Mouse (Mus musculus): ENCODE data around the gene Vmn1r54.
"Not testable (repeated sequence)": the region's sequence is repeated elsewhere in the genome, so short reads cannot be mapped to it uniquely, and the experiment has no call there.

The Vmn1r54 gene

DNA sequence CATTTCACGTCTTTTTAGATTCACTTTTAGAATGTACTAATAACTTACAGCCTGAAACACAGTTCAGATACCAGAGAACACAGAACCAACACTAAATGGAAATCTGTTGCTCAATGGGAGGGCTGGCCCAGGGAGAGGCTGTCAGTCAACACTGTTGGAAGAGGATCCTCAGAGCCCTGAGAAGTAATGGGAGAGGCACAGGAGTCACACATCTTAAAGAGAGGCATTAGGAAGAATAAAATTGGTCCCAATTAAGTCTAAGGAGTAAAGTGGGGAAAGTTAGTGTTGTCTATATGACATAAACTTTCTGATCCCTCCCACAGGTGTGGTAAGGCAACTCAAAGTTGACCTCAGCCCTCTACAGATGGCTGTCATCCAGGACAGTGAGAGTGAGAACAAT is at the start of gene Vmn1r54:
Vmn1r54 (plus strand) TSS at position 301 of the 400 bp plus-strand sequence.
- DNase-seq: no peak

DNA sequence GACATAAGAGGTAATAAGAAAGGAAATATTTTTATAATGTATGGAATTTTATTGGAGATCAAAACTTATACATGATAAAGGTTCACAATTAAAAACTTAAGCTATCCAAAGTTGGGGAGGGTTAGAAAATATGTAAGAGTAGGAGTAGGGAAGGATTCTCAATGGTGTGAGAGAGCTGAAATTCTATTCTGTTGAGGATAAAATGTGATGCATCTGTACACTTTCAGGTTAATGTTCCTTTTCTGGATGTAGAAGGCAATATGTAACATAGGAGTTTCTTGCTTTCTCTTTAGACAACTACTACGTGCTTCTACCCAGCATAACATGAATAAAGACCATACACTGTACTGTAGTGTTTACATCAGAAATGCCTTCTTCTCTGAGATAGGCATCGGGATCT is 43.6 kb upstream of the Vmn1r54 start, which contains the start of gene V1ra8:
V1ra8 (plus strand) TSS at position 301 of the 400 bp plus-strand sequence.
- not testable (repeated sequence) for DNase-seq

DNA sequence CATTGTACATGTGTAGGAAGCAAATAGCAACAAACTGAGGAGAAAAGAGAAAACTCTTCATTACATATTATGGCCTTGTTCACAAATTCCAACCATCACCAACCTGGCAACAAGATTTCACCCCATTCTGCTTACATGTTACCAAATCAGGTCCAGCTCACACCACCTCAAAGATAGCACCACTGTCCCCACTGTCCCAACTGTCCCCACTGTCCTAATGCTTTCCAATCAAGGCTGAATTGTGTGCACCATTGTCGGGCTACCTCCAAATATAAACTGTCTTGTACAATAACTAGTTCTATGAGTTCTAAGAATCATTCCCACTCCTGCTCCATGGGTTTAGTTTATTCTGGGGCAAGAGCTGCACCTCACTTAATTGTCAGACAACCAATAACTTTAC is 21.8 kb upstream of the Vmn1r54 start, which contains the start of gene Vmn1r53:
Vmn1r53 (minus strand) TSS at position 101 of the 400 bp plus-strand sequence.
- no peak for DNase-seq

DNA sequence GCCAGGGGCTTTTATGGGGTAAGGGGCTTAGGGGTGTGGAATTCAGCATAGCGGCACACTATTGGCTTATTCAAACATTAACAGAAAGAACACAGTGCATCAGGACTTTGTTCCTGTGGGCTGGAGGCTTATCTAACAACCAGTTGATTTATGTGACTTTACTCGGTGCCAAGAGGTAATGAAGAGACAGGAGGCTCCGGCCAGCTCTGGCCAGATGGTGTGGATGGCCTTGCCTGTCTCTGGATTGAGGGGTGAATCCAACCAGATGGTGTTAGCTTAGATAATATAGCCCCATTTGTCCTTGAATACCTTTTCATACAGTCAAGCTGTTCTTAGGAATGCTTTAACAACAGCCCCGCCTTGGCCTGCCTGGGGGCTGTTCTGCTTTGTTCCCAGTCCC is 14.0 kb upstream of the Vmn1r54 start:
- not testable (repeated sequence) for DNase-seq

DNA sequence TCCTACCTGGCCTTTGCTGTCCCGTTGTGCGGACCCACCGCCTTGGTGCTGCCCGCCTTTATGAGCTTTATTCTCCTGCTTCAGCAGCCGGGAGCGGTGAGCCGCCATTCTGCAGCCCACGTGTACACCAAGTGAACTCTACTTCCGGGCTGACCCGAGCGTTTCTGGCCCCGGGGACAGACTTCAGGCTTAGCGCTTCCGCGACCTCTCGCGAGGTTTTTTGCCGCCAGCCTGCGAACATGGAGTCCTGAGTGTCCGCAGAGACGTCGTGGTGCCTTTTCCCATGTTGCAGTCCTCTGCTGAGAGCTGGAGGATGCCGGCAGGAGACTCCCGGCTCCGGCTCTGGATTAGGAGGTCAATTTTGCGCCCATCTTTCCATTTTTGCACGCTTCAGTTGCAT is 13.4 kb upstream of the Vmn1r54 start:
- no peak for DNase-seq

DNA sequence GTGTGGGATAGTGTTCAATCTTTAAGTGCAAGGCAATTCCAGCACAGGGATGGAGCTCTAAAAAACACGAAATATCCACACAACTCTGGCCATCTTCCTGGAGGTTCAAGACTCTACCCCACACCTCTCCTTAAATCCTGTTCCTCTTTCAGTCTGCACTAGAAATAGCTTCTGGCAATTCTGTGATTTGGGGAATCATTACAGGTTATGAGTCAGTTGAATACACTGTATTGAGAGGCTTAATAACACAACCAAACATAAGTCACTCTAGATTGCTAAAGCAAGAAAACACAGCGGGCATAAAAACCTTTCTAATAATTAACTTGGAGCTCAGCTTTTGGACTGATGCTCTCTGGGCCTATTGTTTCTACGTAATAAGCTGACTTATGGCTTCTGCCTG is 2.1 kb upstream of the Vmn1r54 start:
- no peak for DNase-seq

DNA sequence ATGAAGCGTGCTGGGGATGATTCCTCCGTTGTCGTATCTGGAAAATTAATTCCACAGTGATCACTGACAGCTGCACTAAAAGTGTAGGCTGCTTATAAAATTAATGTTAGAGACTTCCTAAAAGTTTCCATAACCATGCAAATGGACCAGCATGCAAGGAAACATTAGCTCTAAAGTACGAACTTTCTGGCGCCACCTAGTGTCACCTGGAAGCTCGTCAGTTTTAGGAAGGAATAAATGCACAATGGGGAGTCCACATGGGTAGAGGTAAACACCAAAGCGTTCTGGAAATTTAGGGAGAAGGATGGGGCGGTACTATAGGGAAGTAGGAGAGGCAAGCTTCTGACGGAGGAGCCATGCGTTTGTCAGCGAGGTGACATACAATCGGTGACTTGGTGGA is 42.2 kb downstream of the Vmn1r54 start:
- DNase-seq: no peak

DNA sequence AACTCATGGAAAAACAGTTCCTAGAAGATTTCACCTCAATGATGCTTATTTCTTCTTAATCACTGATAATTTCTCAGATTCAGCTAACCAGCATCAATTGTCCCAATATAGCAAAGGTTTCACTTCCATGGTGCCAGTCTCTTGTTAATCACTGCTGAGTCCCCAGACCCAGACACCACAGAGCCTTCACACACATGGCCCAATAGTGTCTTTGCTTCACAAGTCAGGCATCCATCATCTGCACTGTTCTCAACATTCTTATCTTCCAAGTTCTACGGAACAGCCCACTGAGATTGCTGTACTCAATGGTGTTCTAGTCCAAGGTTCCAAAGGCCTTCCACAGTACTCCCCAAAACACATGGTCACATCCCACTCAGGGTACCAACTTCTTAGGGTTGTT is 54.8 kb downstream of the Vmn1r54 start, which contains the start of gene BC048671:
BC048671 (plus strand) TSS at position 301 of the 400 bp plus-strand sequence.
- no peak for DNase-seq

DNA sequence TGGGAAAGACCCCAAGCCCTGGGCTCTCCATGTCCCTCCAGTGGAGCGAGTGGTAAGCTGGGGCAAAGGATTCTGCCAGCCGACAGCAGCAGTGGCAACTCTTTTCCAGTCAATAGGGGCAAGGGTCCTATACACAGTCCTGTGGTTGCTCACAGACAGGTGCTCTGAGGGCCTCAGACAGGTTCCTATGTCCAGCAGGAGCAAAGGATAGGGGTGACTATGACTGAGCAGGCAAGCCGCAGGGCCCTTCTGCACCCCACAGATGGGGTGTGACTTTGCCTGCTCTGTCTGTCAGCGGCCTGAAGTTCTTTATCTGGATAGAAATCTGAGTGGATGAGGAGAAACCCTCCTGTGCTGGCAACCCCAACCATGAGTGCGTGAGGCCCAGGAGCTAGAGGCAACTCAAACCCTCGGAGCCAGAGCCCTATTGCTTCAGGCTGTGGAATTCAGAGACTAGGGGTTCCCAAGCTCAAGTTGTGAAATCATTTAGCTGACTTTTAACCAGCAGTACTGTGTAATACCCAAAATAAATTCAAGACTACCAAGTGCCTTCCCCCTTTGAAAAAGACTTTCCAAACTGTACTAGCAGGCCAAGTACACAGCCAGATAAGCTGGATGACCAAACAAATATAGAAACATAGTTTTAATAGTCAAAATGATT is 60.3 kb downstream of the Vmn1r54 start:
- no peak for DNase-seq

DNA sequence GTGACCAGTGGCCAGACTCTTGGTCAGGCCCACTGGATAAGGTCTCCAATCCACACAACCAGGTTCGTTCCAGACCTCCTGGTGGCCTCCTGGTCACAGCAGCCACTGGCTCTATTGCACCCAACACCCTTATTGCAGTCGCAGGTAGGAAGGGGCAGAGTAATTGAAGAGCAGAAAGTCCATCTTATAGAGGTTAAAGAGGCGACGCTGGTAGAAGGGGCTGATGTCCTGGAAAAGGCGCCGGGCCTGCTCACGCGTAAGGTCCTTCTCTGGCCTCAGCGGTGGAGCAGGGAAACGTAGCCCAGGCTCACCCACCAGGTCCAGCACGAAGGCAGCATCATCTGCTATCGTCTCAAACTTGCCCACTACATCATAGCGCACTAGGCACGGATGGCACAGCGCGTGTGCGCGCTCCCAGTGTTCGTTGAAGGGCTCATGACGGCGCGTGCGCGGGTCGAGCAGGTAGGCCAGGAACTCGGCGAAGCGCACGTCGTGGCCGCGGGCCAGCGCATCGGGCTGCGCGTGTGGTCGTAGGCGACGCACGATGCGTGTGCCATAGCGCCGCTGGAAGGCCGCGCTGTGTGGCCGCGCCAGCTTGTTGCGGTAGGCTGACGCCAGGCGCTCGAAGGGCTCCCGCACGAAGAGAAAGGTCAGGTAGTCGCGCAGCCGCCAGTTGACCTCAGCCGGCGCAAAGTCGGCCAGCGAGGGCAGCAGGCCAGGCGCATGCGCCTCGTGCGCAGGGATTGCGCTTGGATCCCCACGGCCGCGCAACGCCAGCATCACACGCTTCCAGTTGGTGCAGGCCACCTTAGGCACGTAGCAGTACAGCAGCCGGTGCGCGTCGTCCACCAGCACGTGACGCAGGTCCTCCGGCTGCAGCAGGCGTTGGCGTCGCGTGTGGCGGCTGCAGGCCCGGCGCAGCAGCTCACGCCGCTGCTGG is 63.0 kb downstream of the Vmn1r54 start:
- no peak for DNase-seq

DNA sequence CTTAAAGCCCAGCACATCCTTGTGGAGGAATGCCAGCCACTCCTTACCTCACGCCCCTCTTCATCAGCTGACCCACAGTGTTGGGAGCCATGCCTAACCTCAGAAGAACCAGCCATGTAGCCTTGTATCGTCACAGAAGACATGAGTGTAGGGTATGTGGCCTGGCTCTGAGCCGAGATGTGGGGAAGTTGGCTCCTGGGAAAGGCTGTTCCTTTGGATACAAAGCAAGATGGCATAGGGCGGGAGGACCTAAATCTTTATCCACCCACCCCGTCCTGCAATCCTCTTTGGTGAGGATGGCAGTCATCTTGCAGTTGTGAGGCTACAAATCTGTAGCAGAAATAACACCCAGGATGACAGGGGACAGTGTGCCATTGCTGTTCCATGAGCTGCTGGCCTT is 69.9 kb downstream of the Vmn1r54 start:
- no peak for DNase-seq

DNA sequence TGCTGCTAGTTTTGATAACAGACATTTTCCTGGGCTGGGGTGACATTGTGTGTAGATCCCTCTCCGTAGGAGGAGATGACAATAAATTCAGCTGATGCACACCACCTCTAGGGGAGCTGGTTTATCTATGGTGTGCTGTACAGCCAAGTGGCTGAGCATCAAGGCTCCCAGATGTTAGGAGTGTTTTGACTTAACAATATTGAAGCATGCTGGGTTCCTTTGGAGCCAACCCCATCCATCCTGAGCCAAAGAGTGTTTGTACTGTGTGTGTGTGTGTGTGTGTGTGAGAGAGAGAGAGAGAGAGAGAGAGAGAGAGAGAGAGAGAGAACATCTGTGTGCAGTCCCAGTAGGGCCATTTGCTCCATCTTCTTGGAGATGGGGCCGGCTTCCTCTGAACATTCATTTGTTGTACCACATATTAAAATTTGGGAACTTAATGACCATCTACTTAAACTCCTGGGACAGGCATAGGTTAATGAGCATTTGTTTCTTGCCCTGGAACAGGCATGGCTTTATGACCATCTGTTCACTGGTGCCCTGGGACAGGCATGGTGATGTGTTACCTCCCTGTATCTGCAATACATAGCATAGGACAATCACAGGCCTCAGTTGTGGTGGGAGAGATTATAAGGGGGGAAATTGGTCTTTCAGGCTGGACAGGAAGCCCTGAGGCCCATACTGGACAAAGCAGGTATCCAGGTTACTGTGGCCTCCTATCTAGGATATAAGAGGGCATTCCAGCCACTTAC is 71.6 kb downstream of the Vmn1r54 start:
- DNase-seq: no peak

DNA sequence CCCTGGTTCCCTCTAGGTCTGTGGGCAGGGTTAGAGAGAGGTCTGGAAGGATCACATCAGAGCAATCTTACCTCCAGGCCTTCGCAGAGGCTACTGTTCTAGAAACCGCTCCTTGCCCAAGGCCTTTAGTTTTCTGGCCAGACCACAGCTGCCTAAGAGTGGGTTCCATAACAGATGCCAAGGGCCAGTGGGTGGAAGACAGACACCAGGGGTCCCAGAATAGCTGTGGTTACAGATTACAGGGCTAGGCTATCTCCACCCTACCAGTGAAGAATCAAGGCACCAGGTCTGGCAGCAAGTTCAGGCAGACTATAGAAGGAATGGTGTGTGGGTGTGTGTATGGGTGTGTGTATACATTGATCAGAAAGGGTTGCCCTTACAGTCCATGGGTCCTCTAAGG is 72.9 kb downstream of the Vmn1r54 start:
- DNase-seq: no peak

DNA sequence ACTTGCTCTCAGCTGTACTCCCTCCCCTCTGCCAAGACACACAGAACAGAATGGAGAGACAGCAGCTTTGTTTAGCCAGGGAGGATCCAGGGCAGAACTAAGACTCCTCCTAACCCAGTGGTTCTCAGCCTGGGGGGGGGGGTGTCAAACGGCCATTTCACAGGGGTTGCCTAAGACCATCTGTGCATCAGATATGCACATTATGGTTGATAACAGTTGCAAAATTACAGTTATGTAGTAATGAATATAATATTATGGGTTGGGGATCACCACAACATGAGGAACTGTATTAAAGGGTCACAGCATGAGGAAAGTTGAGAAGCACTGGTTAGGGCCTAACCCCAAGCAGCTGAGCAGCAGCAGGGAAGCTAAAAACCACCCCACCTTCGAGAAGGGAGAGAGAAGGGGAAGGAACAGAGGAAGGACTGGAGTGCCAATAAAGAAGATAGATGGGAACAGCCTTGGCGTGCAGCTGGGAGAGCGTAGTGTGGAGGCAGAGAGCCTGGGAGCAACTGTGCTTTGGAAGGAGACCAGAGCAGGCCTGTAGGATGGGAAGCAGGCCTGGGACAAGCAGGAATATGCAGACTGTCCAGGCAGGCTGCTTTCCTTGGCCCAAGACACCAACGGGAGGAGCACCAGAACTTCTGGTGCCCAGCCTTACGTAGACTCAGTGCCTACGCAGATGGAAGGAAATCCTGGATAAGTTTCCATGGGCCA is 73.5 kb downstream of the Vmn1r54 start:
- no peak for DNase-seq

DNA sequence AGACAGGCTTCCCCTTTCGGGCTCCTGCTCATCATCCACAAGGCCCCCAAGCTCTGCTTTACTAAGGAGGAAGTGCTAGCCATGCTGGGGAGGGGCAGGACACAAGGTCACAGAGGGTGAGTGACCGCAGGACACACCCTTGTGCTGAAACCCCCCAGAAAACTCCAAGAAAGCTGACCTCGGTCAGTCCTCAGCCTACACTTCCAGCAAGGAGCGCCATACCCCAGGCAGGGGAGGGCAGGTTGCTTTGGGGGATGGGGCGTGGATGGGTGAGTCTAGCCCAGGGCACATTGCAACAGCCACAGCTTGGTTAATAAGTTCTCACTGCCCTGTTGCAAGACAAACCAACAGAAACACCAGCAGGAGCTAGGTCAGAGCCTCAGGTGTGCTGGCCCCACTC is 74.3 kb downstream of the Vmn1r54 start:
- DNase-seq: no peak

Measured in cerebellum, adult 11-12 months (tissue).